Mouse (Mus musculus) limb, embryonic 14.5 days (tissue): Measurements from ENCODE around the gene St6galnac6. TPM values are rescaled to one million over a fixed set of nuclear protein-coding genes. Genes with fewer than 3 reads are reported as not detected.
A peak's percentile ranks its signal among the peaks of the same experiment; 100 is the strongest.

Experiments used
- ATAC-seq: fragments of 200-750 bp; cut with Nextera tagmentation; 2 replicates; pipeline ENCODE4 v1.8.0; 2017; ENCODE audit warnings: low read depth, moderate number of reproducible peaks, moderate TSS enrichment; ENCODE audit not compliant: low FRiP score
- DNase-seq: peaks from one replicate; pipeline ENCODE4 v3.0.0-alpha.2; 2015; ENCODE audit warnings: low spot score
- H3K27ac ChIP-seq: fragments of 300-500 bp; sonication (generic); replicated peaks from 2 replicates; pipeline ENCODE4 v1.5.1; 2014; ENCODE audit warnings: low read depth, mild to moderate bottlenecking, low read length, moderate library complexity, mixed read lengths
- H3K27me3 ChIP-seq: fragments of 300-500 bp; sonication (generic); 2 replicates; pipeline ENCODE4 v1.6.1; 2014; ENCODE audit warnings: low read length, mixed read lengths; ENCODE audit not compliant: control insufficient read depth, insufficient read depth
- H3K36me3 ChIP-seq: fragments of 300-500 bp; sonication (generic); 2 replicates; pipeline ENCODE4 v1.6.1; 2014; ENCODE audit warnings: mild to moderate bottlenecking, low read length, moderate library complexity, mixed read lengths; ENCODE audit not compliant: control insufficient read depth, insufficient read depth
- H3K4me1 ChIP-seq: fragments of 300-500 bp; sonication (generic); 2 replicates; pipeline ENCODE4 v1.6.1; 2014; ENCODE audit warnings: antibody characterized with exemption, low read length, mixed read lengths; ENCODE audit not compliant: control insufficient read depth, insufficient read depth
- H3K4me2 ChIP-seq: fragments of 300-500 bp; sonication (generic); replicated peaks from 2 replicates; pipeline ENCODE4 v1.6.1; 2014; ENCODE audit warnings: low read depth, mild to moderate bottlenecking, low read length, moderate library complexity; ENCODE audit not compliant: severe bottlenecking
- H3K4me3 ChIP-seq: fragments of 300-500 bp; sonication (generic); replicated peaks from 2 replicates; pipeline ENCODE4 v1.5.1; 2014; ENCODE audit warnings: low read length
- H3K9ac ChIP-seq: fragments of 300-500 bp; sonication (generic); 2 replicates; pipeline ENCODE4 v1.6.1; 2014; ENCODE audit warnings: mild to moderate bottlenecking, low read depth, low read length, moderate library complexity; ENCODE audit not compliant: severe bottlenecking
- H3K9me3 ChIP-seq: fragments of 300-500 bp; sonication (generic); 2 replicates; pipeline ENCODE4 v1.6.1; 2016; ENCODE audit warnings: low read length; ENCODE audit not compliant: control insufficient read depth
- POLR2A ChIP-seq: fragments of 200-500 bp; IDR thresholded peaks from 2 replicates; pipeline ENCODE4 v1.8.0; 2012; ENCODE audit warnings: inconsistent platforms, mild to moderate bottlenecking, moderate library complexity, borderline replicate concordance; ENCODE audit not compliant: insufficient read depth, insufficient read length; ENCODE audit errors: extremely low read depth
- WGBS: fragments of 180-500 bp; shearing (Covaris S2); extraction: QIAGEN DNeasy Blood & Tissue Kit; methylation state at CpG from one replicate; pipeline ENCODE4 v1.1.7; 2014; 5-methylcytosine and 5-hydroxymethylcytosine counted together
- polyA plus RNA-seq, 2 experiments: library from polyadenylated mRNA; depleted of rRNA in 1 of 2; stranded (reverse) in 1 of 2; unstranded in 1 of 2; fragments of >200 nt; fragmentation: Nextera tagmentation in 1 of 2; extraction: Ambion mirVana in 1 of 2; gene quantifications; 2 replicates each; pipeline versions ENCODE4 v1.2.1 to v1.2.3; 2012 to 2014

St6galnac6 gene
- polyA plus RNA-seq, 2 experiments = 10.7 to 39.2 TPM

DNA sequence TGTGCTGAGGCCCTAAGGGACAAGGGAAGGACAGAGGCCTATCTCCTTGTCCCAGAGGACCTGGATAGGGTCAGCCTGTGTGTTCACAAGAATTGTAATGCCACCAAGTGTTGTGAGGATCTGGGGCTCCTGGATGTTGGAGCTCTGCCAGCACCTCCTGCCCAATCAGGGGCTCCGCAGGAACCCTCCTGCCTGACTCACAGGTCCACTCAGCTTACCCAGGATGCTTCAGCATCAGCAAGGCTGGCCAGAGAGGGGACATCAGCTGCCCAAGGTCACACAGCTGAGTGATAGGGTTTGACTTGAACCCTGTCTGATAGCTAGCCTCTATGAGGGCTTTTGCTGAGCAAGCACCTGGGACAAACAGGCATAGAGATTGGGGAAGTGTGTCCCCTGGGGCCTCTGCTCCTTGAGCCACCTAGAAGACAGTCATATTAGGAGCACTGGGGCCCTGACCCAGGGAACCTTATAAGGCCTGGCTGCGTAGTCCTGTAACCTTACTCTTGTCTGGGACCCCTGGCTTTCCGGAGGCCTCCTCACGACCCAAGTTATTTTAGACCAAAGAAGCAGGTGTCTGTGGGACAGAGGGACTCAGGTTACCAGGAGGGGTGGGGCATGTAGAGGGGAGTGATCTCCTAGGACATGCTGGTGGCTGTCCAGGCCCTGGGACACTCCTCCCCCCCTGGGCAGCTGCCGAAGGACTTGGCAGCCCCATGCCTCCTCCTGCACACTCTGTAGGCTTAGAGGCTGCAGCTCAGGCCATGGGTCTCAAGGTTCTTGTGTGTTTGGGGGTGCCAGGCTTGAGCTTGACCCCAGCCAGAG is 26.6 kb downstream of the St6galnac6 start:
- DNase-seq (no peak), ATAC-seq (peak; percentile 38; the same call in 1 of the 2 replicates)
- Histone ChIP-seq H3K27me3 (no peaks in the 10 kb centered on the region), H3K9ac (peak overlapping the region; percentile 46; the same call in 1 of the 2 replicates), H3K4me1 (peaks cover 53% of the 10 kb centered on the region), H3K9me3 (no peaks in the 10 kb centered on the region), H3K27ac (peak overlapping the region; percentile 63; the same call in 1 of the 2 replicates), H3K4me2 (peak overlapping the region; percentile 55), H3K4me3 (peak overlapping the region; percentile 23), H3K36me3 (no peaks in the 10 kb centered on the region)
- TF ChIP-seq POLR2A = no peak
- WGBS = 27% methylated on average over 5 of the region's 5 CpGs

- 53% methylated on average over 20 of the region's 20 CpGs for WGBS
- Histone ChIP-seq H3K27me3 (no peaks in the 10 kb centered on the region), H3K4me1 (peaks cover 43% of the 10 kb centered on the region), H3K36me3 (no peaks in the 10 kb centered on the region), H3K4me2 (no peak overlapping the region), H3K27ac (no peak overlapping the region), H3K4me3 (no peak overlapping the region), H3K9me3 (no peaks in the 10 kb centered on the region), H3K9ac (no peak overlapping the region)
- DNase-seq (no peak), ATAC-seq (no peak)
- no peak for TF ChIP-seq POLR2A
Observed at GRCm38 (mm10) chr2:32627266-32628043, 27.9 kb downstream of the St6galnac6 start.

DNA sequence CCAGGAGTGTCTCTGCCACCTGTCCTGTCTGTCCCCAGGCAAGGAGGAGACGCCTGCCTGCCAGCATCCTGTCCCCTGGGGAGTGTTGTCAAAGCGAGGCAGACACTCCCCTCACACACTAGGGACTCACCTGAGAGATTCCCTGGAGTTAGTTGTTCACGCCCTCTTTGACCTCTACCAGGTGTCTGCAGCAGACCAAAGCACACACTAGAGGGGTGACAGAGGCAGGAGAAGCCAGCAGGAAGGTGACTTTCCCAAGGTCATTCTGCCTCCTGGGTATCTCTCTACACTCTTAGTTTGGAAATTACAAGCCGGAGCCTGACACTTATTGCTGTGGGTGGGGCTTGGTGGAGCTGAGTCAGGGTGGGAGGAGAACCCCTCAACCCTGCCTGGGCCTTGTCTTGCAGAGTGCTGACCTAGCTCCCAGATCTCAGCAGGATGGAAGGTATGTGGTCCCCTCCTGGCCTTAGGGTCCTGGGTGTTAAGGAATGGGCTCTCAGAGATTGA is 28.6 kb downstream of the St6galnac6 start:
- TF ChIP-seq POLR2A = no peak
- Histone ChIP-seq H3K27me3 (no peaks in the 10 kb centered on the region), H3K4me2 (no peak overlapping the region; the same call in 1 of the 2 replicates), H3K4me1 (peaks cover 43% of the 10 kb centered on the region), H3K36me3 (no peaks in the 10 kb centered on the region), H3K27ac (no peak overlapping the region), H3K9ac (no peak overlapping the region; the same call in 1 of the 2 replicates), H3K4me3 (no peak overlapping the region), H3K9me3 (no peaks in the 10 kb centered on the region)
- DNase-seq (no peak), ATAC-seq (no peak)
- 55% methylated on average over 4 of the region's 4 CpGs for WGBS

DNA sequence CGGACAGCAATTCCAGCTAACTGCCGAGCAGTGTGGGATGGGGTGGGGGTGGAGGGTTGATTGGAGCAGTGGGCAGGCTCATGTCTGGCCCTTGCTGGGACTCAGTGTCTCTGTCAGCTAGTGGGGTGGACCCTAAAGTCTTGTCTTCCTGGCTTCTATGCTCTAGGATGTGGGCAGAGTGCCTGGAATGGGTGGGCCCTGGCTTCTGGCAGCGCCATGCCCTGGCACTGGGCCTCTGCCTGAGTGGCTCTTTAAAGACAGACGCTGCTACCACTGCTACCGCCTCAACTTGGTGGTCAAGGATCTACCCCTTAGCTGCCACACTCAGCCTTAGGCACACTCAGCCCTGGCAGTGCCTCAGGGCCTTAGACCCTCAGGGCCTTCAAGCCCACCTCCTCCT is 29.2 kb downstream of the St6galnac6 start:
- H3K27ac ChIP-seq = peak overlapping the region; percentile 43
- WGBS = 33% methylated on average over 4 of the region's 5 CpGs
- H3K27me3 ChIP-seq = no peaks in the 10 kb centered on the region
- no peaks in the 10 kb centered on the region for H3K9me3 ChIP-seq
- H3K36me3 ChIP-seq = no peaks in the 10 kb centered on the region
- peaks cover 43% of the 10 kb centered on the region for H3K4me1 ChIP-seq
- no peak for TF ChIP-seq POLR2A
- no peak overlapping the region; the same call in none of the 2 replicates for H3K9ac ChIP-seq
- ATAC-seq (no peak), DNase-seq (peak; percentile 51)
- peak overlapping the region; percentile 26; the same call in 1 of the 2 replicates for H3K4me2 ChIP-seq
- no peak overlapping the region for H3K4me3 ChIP-seq
